Mouse (Mus musculus) heart, adult 2 months (tissue): ENCODE data around the gene Htra2. TPM values are rescaled to one million over a fixed set of nuclear protein-coding genes. Genes with fewer than 3 reads are reported as not detected.

Experiments used
- DNase-seq, 2 experiments: peaks; one replicate each; pipeline ENCODE4 v3.0.0; 2021
- H3K27ac ChIP-seq: fragments of 200-600 bp; 2 replicates; pipeline ENCODE4 v1.8.1; 2022
- H3K27me3 ChIP-seq: fragments of 200-500 bp; 2 replicates; pipeline ENCODE4 v1.6.1; 2012; ENCODE audit warnings: mild to moderate bottlenecking, low read length, inconsistent platforms, mixed read lengths; ENCODE audit not compliant: control insufficient read depth, insufficient read depth
- H3K36me3 ChIP-seq: fragments of 200-500 bp; 2 replicates; pipeline ENCODE4 v1.6.1; 2012; ENCODE audit warnings: low read length, inconsistent platforms; ENCODE audit not compliant: control insufficient read depth, insufficient read depth
- H3K4me1 ChIP-seq: fragments of 200-500 bp; 2 replicates; pipeline ENCODE4 v1.6.1; 2011; ENCODE audit warnings: low read length; ENCODE audit not compliant: control insufficient read depth, insufficient read depth
- H3K4me3 ChIP-seq: fragments of 200-600 bp; 2 replicates; pipeline ENCODE4 v1.8.1; 2022
- H3K79me2 ChIP-seq: fragments of 200-500 bp; replicated peaks from 2 replicates; pipeline ENCODE4 v1.6.1; 2012; ENCODE audit warnings: mild to moderate bottlenecking, inconsistent platforms, low read length, moderate library complexity, mixed read lengths; ENCODE audit not compliant: control insufficient read depth, insufficient read depth
- H3K9ac ChIP-seq: fragments of 200-500 bp; 2 replicates; pipeline ENCODE4 v1.6.1; 2012; ENCODE audit warnings: low read depth, mild to moderate bottlenecking, control low read depth, inconsistent platforms, low read length, mixed read lengths
- CTCF ChIP-seq: fragments of 200-600 bp; IDR thresholded peaks from 2 replicates; pipeline ENCODE4 v1.8.1; 2022; ENCODE audit warnings: antibody characterized with exemption, mild to moderate bottlenecking, moderate library complexity
- EP300 ChIP-seq: fragments of 200-500 bp; IDR thresholded peaks from 2 replicates; pipeline ENCODE4 v1.6.1; 2011; ENCODE audit warnings: low read depth, low read length, control low read depth; ENCODE audit not compliant: insufficient read depth
- POLR2A ChIP-seq: fragments of 200-500 bp; IDR thresholded peaks from 2 replicates; pipeline ENCODE4 v1.6.1; 2011; ENCODE audit warnings: mild to moderate bottlenecking, low read depth, low read length, control low read depth; ENCODE audit not compliant: insufficient read depth
- WGBS: fragments of 180-500 bp; shearing (Covaris S2); methylation state at CpG from one replicate; pipeline ENCODE4 v1.1.7; 2018; 5-methylcytosine and 5-hydroxymethylcytosine counted together
- intact Hi-C: fragments of 180-260 bp; cut with DNase I; formaldehyde crosslinking; loops from one replicate; pipeline ENCODE4 v1.15.1; 2025
- polyA plus RNA-seq: library from polyadenylated mRNA; depleted of rRNA; stranded (reverse); fragments of >200 nt; gene quantifications from 2 replicates; pipeline ENCODE4 v1.2.3, GENCODE M21; 2012
- total RNA-seq, 2 experiments: library from RNA; stranded (reverse); gene quantifications; 2 replicates each; pipeline ENCODE4 v1.2.3; 2021

The Htra2 gene
- total and polyA plus RNA-seq, 3 experiments, result 26.9 to 35.4 (median 30.4) TPM

GRCm38 (mm10) chr6:83027293-83027692 lies 27.8 kb downstream of the Htra2 start:
- no peak for DNase-seq
- no peaks in the 10 kb centered on the region; the same call in 1 of the 2 replicates for H3K4me1 ChIP-seq
- no peak overlapping the region for H3K4me3 ChIP-seq
- no peak overlapping the region for H3K9ac ChIP-seq
- WGBS, result 71% methylated on average over 8 of the region's 8 CpGs
- TF ChIP-seq CTCF (no peak), EP300 (no peak), POLR2A (no peak)
- no peak overlapping the region for H3K27ac ChIP-seq
- H3K36me3 ChIP-seq, result no peaks in the 10 kb centered on the region
- no peaks in the 10 kb centered on the region for H3K27me3 ChIP-seq
- no peaks in the 10 kb centered on the region for H3K79me2 ChIP-seq
- intact Hi-C loops, result no loop called here

GRCm38 (mm10) chr6:83025221-83025620 lies 29.9 kb downstream of the Htra2 start:
- Histone ChIP-seq H3K36me3 (no peaks in the 10 kb centered on the region), H3K9ac (no peak overlapping the region), H3K4me3 (no peak overlapping the region), H3K4me1 (no peaks in the 10 kb centered on the region; the same call in 1 of the 2 replicates), H3K79me2 (no peaks in the 10 kb centered on the region), H3K27ac (no peak overlapping the region), H3K27me3 (no peaks in the 10 kb centered on the region)
- DNase-seq, result no peak
- intact Hi-C loops, result no loop called here
- no peak for TF ChIP-seq EP300
- no peak for TF ChIP-seq CTCF
- no peak for TF ChIP-seq POLR2A
- WGBS, result 95% methylated on average over 4 of the region's 4 CpGs

DNA sequence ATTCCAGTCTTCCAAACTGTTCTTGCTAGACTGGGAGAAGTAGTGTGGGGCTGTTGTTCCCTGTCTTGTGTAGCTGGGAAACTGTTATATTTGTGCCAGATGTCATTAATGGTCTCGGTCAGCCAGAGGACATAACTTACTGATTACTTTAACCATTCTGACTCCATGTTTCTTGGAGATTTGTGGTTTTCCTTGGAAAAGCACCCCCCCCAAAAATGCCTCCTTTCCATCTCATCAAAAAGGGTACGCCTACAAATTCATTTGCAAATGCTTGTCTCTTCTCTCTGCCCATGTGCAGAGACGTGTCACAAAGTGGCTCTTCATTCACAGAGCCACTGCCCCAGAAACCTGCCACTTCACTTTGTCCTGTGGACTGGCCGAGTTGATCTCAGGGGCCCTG lies 30.7 kb downstream of the Htra2 start:
- no peak for TF ChIP-seq POLR2A
- no peak for TF ChIP-seq CTCF
- TF ChIP-seq EP300, result no peak
- 70% methylated on average over 4 of the region's 4 CpGs for WGBS
- H3K9ac ChIP-seq, result no peak overlapping the region
- no peaks in the 10 kb centered on the region for H3K79me2 ChIP-seq
- DNase-seq, result no peak
- no peaks in the 10 kb centered on the region for H3K36me3 ChIP-seq
- no peak overlapping the region for H3K4me3 ChIP-seq
- no peaks in the 10 kb centered on the region for H3K27me3 ChIP-seq
- intact Hi-C loops, result no loop called here
- no peak overlapping the region for H3K27ac ChIP-seq
- H3K4me1 ChIP-seq, result no peaks in the 10 kb centered on the region; the same call in 1 of the 2 replicates

DNA sequence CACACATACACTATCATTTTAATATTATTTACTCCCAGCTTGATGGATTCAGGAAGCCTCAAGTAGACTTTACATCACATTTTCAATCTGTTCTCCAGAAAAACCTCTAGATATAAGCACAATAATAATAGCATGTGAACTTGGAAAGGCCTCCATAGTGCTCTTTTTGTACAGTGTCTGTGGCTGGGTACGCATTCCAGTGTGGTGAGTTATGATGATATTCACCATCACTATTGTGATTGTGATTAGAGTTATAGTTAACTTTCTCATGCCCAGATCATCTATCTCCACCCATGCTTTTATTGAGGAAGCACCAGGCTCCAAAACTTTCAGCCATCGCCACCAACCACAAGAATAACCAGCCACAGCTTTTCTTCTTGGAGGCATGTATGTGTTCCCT lies 31.3 kb downstream of the Htra2 start:
- no peak overlapping the region for H3K27ac ChIP-seq
- no peak overlapping the region for H3K4me3 ChIP-seq
- no peaks in the 10 kb centered on the region; the same call in 1 of the 2 replicates for H3K4me1 ChIP-seq
- no peaks in the 10 kb centered on the region for H3K36me3 ChIP-seq
- 89% methylated on average over 2 of the region's 2 CpGs for WGBS
- intact Hi-C loops, result no loop called here
- H3K9ac ChIP-seq, result no peak overlapping the region
- H3K27me3 ChIP-seq, result no peaks in the 10 kb centered on the region
- no peaks in the 10 kb centered on the region for H3K79me2 ChIP-seq
- TF ChIP-seq EP300 (no peak), CTCF (no peak), POLR2A (no peak)
- DNase-seq, result no peak

DNA sequence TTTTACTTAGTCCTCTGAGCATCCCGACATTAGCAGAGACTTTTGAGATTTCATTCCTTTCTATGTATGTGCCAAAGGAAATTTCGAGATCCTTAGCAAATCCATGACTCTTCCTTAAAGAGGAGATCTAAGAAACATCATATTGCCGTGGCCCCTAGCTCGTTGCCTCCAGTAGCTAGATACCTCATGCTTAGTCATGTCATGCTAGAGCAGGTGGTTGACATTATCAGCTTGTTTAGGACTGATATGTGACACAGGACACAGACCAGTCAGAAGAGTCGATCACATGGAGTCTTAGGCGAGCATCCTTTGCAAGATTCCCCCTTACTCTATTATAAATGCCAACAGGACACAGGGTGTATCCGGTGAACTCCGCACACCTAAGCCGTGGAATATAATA lies 32.1 kb downstream of the Htra2 start:
- TF ChIP-seq POLR2A (no peak), CTCF (no peak), EP300 (no peak)
- Histone ChIP-seq H3K27me3 (no peaks in the 10 kb centered on the region), H3K27ac (no peak overlapping the region), H3K9ac (no peak overlapping the region), H3K4me1 (no peaks in the 10 kb centered on the region; the same call in 1 of the 2 replicates), H3K4me3 (no peak overlapping the region), H3K79me2 (no peaks in the 10 kb centered on the region), H3K36me3 (no peaks in the 10 kb centered on the region)
- DNase-seq, result no peak
- intact Hi-C loops, result no loop called here
- WGBS, result 79% methylated on average over 9 of the region's 9 CpGs

- no peak for DNase-seq
- H3K36me3 ChIP-seq, result no peaks in the 10 kb centered on the region
- no peaks in the 10 kb centered on the region for H3K79me2 ChIP-seq
- intact Hi-C loops, result no loop called here
- H3K4me1 ChIP-seq, result peaks cover 3% of the 10 kb centered on the region
- no peak overlapping the region for H3K27ac ChIP-seq
- WGBS, result 69% methylated on average over 4 of the region's 4 CpGs
- no peak for TF ChIP-seq EP300
- no peak for TF ChIP-seq CTCF
- no peak for TF ChIP-seq POLR2A
- H3K9ac ChIP-seq, result no peak overlapping the region
- H3K4me3 ChIP-seq, result no peak overlapping the region
- no peaks in the 10 kb centered on the region for H3K27me3 ChIP-seq
These were observed 34.1 kb downstream of the Htra2 start for GRCm38 (mm10) chr6:83020836-83021593.
